In the genomic region with DNA sequence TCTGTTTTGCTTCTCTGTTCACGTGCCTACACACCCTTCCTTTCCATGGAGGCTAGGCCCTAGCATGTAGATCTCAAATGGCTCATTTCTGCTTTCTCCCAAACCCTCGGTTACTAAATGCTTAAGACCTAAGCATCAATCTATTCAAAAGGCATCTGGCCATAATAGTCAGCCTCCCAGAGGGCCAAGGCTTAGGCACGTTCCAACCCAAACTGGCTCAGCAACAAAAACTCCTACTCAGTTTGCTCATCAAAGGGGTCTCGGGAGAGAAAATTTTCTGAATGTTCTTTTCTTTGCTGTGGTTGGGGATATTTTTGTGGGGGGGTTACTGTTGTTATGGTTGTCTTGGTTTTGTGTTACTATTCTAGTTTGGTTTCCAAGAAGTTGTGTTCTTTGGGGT, we compare ENCODE assay signal across 27 mouse cellular contexts.
"Had no signal": no experiment of that assay in that cellular context is flagged by ENCODE, and none has a peak within 500 bp of the region (broad histone marks: within the 10 kb centered on the region; RNA-seq: fewer than 3 reads in every experiment).

No protein-coding gene starts in this region.

- H3K36me3 ChIP-seq: heart, embryonic 13.5 days; heart, embryonic 15.5 days; hindbrain, embryonic 12.5 days; kidney, embryonic 15.5 days; limb, embryonic 12.5 days; limb, embryonic 15.5 days; liver, embryonic 12.5 days had no signal

- H3K27me3 ChIP-seq: heart, embryonic 13.5 days; heart, embryonic 15.5 days; hindbrain, embryonic 12.5 days; kidney, embryonic 15.5 days; limb, embryonic 12.5 days; limb, embryonic 15.5 days; liver, embryonic 12.5 days had no signal

- H3K4me2 ChIP-seq: heart, embryonic 11.5 days; heart, embryonic 13.5 days; heart, embryonic 15.5 days; hindbrain, embryonic 12.5 days; hindbrain, embryonic 14.5 days; kidney, embryonic 15.5 days; limb, embryonic 12.5 days; limb, embryonic 15.5 days; liver, embryonic 12.5 days had no signal

- H3K4me1 ChIP-seq: heart, embryonic 13.5 days; heart, embryonic 15.5 days; hindbrain, embryonic 12.5 days; kidney, embryonic 15.5 days; limb, embryonic 12.5 days; liver, embryonic 12.5 days had no signal

- H3K27ac ChIP-seq: gastrocnemius, adult 2 months; heart, embryonic 13.5 days; heart, embryonic 15.5 days; hindbrain, embryonic 12.5 days; hindbrain, embryonic 14.5 days; kidney, embryonic 15.5 days; kidney, postnatal 0 days; limb, embryonic 12.5 days; limb, embryonic 15.5 days; liver, embryonic 12.5 days; liver, embryonic 14.5 days had no signal

- DNase-seq: gastrocnemius, adult 2 months; gastrocnemius, postnatal 14 days; gastrocnemius, postnatal 36 days; heart, adult 18-20 months; heart, postnatal 14 days; heart, postnatal 36 days; kidney, adult 11 months; kidney, adult 2 months; kidney, adult 9 months; kidney, postnatal 14 days; kidney, postnatal 36 days; layer of hippocampus, adult 9-11 months; layer of hippocampus, postnatal 36 days; left cerebral cortex, postnatal 4 days had no signal

- H3K9ac ChIP-seq: heart, embryonic 13.5 days; heart, embryonic 15.5 days; hindbrain, embryonic 12.5 days; hindbrain, embryonic 14.5 days; kidney, embryonic 15.5 days; limb, embryonic 12.5 days; limb, embryonic 15.5 days; liver, embryonic 12.5 days; liver, embryonic 14.5 days had no signal

- ATAC-seq: hindbrain, embryonic 16.5 days; intestine, embryonic 16.5 days; liver, embryonic 12.5 days had no signal

- H3K9me3 ChIP-seq: heart, embryonic 13.5 days; heart, embryonic 15.5 days; hindbrain, embryonic 12.5 days; kidney, embryonic 15.5 days; limb, embryonic 12.5 days; limb, embryonic 15.5 days; liver, embryonic 12.5 days had no signal

- H3K4me3 ChIP-seq: gastrocnemius, adult 2 months; heart, embryonic 13.5 days; heart, embryonic 15.5 days; hindbrain, embryonic 12.5 days; kidney, embryonic 15.5 days; limb, embryonic 12.5 days; limb, embryonic 15.5 days; liver, embryonic 12.5 days had no signal
